Mouse (Mus musculus): ENCODE results near the gene Col4a2. TPM values are rescaled to one million over a fixed set of nuclear protein-coding genes. Genes with fewer than 3 reads are reported as not detected.
A peak's percentile ranks its signal among the peaks of the same experiment; 100 is the strongest.

The Col4a2 gene
- total RNA-seq, 1 experiment from 2014 or later, result 16.9 TPM

DNA sequence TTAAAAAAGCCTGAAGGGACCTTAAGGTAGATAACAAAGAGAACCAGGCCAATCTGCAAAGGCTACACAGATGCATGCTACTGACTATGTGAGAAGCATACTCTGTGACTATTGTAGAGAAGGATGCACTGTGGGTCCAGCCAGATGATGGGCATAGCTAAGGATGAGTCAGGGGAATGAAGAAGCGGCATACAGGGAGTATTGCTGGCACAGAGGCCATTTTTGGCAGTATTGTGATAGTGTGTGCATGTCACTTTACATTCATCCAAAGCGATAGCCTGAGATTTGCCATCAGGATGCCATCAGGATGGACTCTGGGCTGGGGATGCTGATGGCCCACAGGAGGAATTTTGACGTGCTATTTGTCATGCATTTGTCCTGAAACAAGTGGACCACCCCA, 25.5 kb upstream of the Col4a2 start:
- ATAC-seq (replicated peaks in 1 of 2; ENCODE audit: insufficient read depth in 1 of 2, low FRiP score in 2 of 2, low TSS enrichment in 1 of 2, low read depth in 1 of 2, poor library complexity in 2 of 2, severe bottlenecking in 2 of 2), result no peak

DNA sequence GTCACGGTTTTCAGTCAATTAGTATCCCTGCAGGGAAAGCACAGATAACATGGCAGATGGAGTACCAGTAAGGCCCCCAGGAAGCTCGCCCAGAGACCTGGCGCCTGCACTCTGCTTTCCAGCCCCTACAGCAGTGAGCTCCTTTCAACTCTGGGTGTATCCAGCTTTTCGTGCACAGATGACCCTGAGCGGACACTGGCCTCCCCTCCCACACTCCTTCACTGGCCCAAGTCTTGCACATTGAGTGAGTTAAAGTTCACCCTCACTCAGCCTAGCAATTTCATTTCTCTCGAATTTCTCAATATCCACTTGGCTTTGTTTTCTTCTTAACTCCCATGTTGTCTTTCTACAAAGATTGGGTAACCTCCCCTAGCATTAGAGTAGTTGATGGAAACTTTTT, 24.3 kb upstream of the Col4a2 start:
- ATAC-seq (replicated peaks in 1 of 2; ENCODE audit: insufficient read depth in 1 of 2, low FRiP score in 2 of 2, low TSS enrichment in 1 of 2, low read depth in 1 of 2, poor library complexity in 2 of 2, severe bottlenecking in 2 of 2), result no peak

- no peak for ATAC-seq (replicated peaks in 1 of 2; ENCODE audit: insufficient read depth in 1 of 2, low FRiP score in 2 of 2, low TSS enrichment in 1 of 2, low read depth in 1 of 2, poor library complexity in 2 of 2, severe bottlenecking in 2 of 2)
Observed at GRCm38 (mm10) chr8:11290533-11290932, 22.1 kb upstream of the Col4a2 start.

DNA sequence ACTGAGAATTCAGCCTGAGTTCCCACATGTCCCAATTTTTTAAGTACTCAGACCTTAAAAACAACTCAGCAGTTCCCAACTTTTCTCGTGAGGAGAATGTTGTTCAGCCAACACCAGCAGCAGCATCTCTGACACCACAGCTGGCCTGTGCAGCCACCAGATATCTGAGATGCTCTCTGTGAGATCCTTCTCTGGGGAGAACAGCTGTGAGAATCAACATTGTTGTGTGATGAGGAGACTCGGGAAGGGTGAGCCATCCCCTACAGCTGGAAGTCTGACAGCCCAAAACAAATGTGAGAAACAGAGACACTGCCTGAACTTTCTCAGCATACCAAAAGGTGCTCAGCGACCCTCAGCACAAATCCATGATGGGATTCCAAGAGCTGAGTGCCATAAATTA, 20.0 kb upstream of the Col4a2 start:
- ATAC-seq (replicated peaks in 1 of 2; ENCODE audit: insufficient read depth in 1 of 2, low FRiP score in 2 of 2, low TSS enrichment in 1 of 2, low read depth in 1 of 2, poor library complexity in 2 of 2, severe bottlenecking in 2 of 2), result no peak

DNA sequence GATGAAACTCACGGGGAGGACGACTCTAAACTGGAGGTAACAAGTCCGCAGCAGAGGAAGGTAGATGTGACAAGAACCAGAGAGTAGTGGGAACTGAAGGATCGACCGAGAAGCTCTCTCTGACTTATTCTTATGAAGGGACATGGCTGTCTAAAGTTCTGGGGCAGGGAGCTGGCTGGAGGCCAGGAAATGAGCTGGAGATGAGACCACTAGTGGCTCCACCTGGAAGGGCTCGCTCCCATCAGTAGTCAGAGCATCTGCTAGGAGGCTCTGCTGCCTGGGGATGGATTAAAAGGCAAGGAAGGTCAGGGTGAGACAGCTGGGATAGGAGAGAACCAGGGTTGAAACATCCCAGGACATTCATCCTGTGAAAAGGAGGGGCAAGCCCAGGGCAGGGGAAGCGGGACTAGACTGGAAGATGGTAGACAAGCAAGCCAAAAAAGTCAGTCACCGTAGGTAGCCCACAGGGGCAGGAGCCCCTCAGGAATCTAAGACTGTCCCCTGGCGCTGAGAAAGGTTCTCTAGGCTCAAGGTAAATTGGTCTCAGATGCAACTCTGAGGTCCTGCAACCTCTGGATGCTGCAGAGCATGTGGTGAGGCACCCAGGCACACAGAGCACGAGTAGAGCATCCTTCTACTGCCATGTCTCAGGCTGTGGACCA, 16.2 kb upstream of the Col4a2 start:
- ATAC-seq (replicated peaks in 1 of 2; ENCODE audit: insufficient read depth in 1 of 2, low FRiP score in 2 of 2, low TSS enrichment in 1 of 2, low read depth in 1 of 2, poor library complexity in 2 of 2, severe bottlenecking in 2 of 2), result no peak

DNA sequence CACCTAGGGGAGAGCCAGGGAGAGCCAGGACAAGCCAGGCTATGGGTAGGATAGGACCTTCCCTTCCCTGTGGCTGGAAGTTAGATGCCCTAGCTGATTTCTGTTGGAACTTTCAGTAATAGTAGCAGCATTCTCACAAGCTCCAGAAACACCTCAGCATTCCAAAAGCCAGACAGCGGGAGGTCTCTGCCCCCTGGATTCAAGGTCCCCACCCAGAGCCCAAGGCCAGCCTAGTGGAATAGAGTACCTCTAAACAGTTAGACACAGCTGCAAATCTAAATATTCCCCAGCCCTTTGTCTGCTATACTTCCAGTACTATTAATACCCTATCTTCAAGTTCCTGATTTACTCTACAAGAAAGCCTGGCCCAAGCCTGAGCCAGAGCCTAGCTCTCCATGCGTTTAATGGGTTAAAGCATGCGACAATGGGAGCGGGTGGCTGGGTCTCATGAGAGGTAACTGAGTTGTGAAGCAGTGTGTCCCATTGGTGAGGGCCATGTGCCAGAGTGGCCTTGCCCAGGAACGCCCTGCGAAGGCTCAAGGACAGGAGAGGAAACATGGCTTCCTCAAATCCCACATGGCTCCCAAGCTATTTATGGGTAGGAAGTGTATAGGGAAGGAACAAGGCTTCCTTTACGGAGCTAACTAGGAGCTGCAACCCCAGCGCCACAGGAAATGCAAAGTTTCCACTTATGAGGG, 15.3 kb upstream of the Col4a2 start:
- no peak for ATAC-seq (replicated peaks in 1 of 2; ENCODE audit: insufficient read depth in 1 of 2, low FRiP score in 2 of 2, low TSS enrichment in 1 of 2, low read depth in 1 of 2, poor library complexity in 2 of 2, severe bottlenecking in 2 of 2)

DNA sequence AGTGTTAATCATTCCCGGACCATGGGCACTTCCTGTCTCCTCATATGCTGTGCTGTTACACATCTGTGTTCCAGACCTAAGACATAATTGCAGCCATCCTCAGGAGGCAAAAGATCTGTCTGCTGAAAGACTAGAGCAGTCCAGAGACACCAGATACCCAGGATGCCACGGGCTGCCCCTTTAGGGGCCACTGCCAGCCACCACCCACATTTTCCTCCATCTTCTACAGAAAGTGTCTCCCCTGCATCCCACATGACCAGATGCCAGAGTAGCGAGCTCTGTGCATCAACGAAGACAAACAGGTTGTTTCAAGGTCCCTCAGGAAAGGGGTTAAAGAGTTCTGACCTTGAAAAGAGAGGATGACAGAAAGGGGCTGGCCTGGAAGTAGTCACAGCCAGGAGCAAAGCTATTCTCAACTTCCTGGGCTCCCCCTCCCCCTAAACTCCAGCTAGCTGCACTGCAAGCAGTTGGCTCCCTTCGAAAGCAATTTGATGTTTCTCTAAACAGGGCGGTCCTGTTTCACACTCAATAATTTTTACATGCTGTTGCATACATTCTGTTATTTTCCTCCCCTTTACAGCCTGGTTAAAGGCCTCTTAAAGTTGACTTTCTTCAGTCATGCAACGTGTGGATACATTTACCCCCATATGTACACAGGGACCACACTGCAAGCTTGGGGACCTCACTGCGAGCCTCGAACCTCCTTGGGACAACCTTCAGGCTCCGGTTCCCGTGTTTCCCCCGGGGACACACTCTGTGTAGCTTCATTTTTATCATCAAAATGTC, 13.9 kb upstream of the Col4a2 start:
- ATAC-seq (replicated peaks in 1 of 2; ENCODE audit: insufficient read depth in 1 of 2, low FRiP score in 2 of 2, low TSS enrichment in 1 of 2, low read depth in 1 of 2, poor library complexity in 2 of 2, severe bottlenecking in 2 of 2), result no peak

DNA sequence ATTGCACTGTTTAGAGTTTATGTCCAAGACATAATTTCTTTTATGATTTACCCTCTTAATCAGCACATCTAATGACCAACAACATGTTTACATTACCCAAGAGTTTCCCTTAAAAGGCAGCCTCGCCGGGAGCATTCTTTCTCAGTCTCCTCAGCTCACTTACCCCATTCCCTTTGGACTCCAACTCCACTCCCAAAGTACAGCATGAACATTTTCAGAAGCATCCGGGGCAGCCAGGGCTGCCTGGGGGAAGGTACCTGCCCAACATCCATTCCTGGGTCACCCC, 13.3 kb upstream of the Col4a2 start:
- ATAC-seq (replicated peaks in 1 of 2; ENCODE audit: insufficient read depth in 1 of 2, low FRiP score in 2 of 2, low TSS enrichment in 1 of 2, low read depth in 1 of 2, poor library complexity in 2 of 2, severe bottlenecking in 2 of 2), result no peak

DNA sequence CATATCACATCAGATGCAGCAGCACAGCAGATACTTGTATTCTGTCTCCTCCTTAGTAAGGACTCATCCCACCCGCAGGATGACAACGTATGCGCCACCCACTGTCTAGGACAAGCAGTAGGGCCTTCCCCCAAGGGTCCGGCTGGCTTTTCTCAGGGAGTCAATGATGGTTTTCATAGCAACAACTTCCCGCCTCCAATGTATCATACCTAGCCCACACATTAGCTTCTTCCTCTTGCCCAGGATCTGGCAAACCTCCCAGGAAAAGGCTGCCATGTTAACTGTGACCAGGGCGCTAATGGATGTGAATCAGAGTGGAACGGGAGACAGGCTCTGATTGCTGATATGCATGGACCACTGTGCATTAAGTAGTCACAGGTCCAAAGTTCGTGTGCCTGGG, 12.2 kb upstream of the Col4a2 start:
- ATAC-seq (replicated peaks in 1 of 2; ENCODE audit: insufficient read depth in 1 of 2, low FRiP score in 2 of 2, low TSS enrichment in 1 of 2, low read depth in 1 of 2, poor library complexity in 2 of 2, severe bottlenecking in 2 of 2), result no peak

DNA sequence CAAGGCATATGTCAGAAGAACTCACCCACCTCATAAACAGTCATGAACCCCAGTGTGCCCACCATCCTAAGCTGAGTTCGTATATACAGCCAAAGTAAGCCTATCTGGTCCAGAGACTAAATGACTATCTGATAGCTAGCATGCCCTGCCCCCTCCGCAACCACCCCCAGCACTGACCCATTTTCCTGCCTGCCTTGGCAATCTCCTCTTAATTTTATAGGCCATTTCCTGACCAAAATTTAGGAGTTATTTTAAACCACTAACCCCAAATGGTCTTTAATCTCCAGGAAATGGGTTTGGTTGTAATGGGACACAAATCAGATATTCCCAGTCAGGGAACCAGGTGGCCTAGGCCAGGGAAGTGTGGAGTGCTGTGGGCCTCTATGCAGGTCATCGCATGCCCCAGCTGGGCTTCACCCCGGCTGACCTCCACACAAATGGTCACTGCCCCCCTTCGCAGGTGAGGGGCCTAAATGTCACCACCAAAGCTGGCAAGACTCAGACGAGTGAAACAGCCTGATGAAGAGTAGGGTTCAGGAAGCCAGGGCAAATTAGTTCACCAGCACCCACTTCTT, 8.5 kb upstream of the Col4a2 start:
- no peak for ATAC-seq (replicated peaks in 1 of 2; ENCODE audit: insufficient read depth in 1 of 2, low FRiP score in 2 of 2, low TSS enrichment in 1 of 2, low read depth in 1 of 2, poor library complexity in 2 of 2, severe bottlenecking in 2 of 2)

DNA sequence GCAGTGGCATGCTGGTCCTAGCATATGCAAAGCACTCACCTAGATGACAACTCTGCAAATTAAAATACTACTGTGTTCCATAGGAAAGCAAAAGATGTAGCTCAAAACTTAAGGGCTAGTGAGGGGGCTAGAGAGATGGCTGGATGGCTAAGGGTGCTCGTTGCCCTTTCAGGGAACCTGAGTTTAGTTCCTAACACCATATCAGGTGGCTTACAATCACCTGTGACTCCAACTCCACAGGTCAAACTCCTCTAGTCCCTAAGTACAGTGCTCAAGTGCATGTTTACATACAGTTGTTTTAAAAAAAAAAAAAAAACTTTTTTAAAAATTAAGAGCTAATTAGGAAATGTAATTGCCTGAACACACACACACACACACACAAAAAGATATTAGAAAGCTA, 7.1 kb upstream of the Col4a2 start:
- no peak for ATAC-seq (replicated peaks in 1 of 2; ENCODE audit: insufficient read depth in 1 of 2, low FRiP score in 2 of 2, low TSS enrichment in 1 of 2, low read depth in 1 of 2, poor library complexity in 2 of 2, severe bottlenecking in 2 of 2)

DNA sequence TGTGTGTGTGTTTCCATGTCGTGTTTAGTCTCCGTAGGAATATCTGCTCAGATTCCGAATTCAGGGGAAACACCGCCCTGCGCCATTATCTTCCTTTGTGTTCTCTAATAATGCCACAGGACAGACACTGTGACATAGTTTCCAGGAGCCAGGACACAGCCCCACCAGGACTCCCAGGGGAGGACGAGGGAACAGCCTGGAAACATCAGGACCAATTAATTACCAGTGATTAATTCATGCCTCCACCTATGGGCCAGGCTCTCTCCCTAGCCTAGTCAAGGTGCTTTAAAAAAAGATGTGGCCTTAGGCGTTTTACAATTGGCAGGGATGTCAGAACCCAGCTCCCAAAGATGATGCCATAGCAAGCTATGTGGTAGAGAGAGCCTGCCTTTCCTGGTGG, 5.2 kb upstream of the Col4a2 start:
- no peak for ATAC-seq (replicated peaks in 1 of 2; ENCODE audit: insufficient read depth in 1 of 2, low FRiP score in 2 of 2, low TSS enrichment in 1 of 2, low read depth in 1 of 2, poor library complexity in 2 of 2, severe bottlenecking in 2 of 2)

GRCm38 (mm10) chr8:11308570-11308998, 4.0 kb upstream of the Col4a2 start:
- ATAC-seq (replicated peaks in 1 of 2; ENCODE audit: insufficient read depth in 1 of 2, low FRiP score in 2 of 2, low TSS enrichment in 1 of 2, low read depth in 1 of 2, poor library complexity in 2 of 2, severe bottlenecking in 2 of 2), result no peak

DNA sequence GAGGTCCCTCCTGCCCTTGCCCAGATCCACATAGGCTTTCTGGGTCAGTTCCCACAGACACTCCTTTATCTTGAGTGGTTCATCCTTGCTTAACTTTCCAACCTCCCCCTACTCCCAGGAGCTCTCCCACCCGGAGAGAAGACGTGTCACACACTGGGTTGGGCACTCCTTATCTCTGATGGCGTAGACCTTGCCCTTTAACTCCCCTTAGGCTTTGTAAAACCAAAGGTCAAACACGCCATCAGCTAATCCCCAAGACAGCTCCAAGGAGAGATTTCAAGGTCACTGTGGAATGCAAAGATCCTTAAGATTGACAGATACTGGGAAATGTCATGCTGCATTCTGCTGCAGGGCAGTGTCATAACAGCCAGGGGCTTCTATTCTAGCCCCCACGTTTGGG, 3.4 kb upstream of the Col4a2 start:
- ATAC-seq (replicated peaks in 1 of 2; ENCODE audit: insufficient read depth in 1 of 2, low FRiP score in 2 of 2, low TSS enrichment in 1 of 2, low read depth in 1 of 2, poor library complexity in 2 of 2, severe bottlenecking in 2 of 2), result no peak

DNA sequence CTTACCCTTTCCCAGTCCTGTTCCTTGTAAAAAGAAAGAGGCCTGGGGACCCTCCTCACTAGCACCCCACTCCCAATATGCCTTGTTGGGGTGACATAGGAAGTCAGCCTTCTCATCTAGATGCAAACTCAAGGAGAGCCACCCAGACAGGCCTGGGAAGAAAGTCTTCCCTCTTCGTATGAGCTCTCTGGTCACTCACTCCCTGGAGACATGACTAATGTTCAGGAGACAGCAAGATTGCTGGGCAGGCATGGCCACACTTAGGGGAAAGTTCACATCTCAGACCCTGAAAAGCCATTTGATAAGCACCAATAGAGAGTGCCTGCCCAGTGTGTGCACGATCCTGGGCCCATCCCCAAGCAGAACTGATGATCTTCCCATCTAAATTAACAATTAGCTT, 2.6 kb upstream of the Col4a2 start:
- no peak for ATAC-seq (replicated peaks in 1 of 2; ENCODE audit: insufficient read depth in 1 of 2, low FRiP score in 2 of 2, low TSS enrichment in 1 of 2, low read depth in 1 of 2, poor library complexity in 2 of 2, severe bottlenecking in 2 of 2)

- ATAC-seq (replicated peaks in 1 of 2; ENCODE audit: insufficient read depth in 1 of 2, low FRiP score in 2 of 2, low TSS enrichment in 1 of 2, low read depth in 1 of 2, poor library complexity in 2 of 2, severe bottlenecking in 2 of 2), result no peak
Observed at GRCm38 (mm10) chr8:11311681-11312348, 790 bp upstream of the Col4a2 start.

DNA sequence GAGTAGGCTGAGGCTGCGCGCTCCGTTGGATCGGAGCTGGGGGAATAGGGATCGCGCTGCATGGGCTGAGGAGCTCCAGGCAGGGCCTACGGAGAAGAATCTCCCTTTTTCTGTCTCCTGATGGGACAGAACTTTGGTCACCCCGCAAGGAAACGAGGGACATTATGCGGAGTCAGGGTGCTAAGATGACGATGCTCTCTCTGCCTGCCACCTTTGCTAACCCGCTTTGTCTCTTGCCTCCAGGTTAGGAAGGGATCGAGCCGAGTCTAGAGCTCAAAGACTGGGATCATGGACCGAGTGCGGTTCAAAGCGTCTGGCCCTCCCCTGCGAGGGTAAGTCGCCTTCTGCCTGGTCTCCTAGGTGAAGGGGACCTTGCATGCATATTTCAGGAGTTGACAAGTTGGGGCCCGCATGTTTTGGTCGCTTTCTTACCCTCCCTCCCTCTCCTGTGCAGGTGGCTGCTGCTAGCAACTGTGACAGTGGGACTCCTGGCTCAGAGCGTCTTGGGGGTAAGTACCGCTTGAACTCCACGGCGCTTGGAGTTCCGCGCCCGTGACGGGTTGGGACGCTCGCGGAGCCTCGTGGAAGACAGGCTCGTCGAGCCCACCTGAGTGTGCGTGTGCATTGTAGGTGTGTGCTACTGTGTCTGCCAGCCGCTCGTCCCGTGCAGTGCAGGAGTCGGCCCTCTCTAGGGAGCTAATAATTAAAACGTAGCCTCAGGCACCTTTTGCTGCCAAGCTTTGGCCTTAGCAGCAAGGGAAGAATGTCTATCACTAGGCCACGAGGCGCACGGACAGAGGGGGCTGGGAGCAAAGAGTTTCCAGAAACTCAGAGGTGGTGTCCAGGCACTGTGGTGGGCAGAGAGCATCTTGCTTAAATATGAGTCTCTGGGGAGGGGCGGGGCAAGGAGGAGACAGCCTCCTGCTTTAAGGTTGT, 839 bp downstream of the Col4a2 start:
- peak in 1 of 2 experiments; percentile 28; a peak in 1 of 4 replicates for ATAC-seq (replicated peaks in 1 of 2; ENCODE audit: insufficient read depth in 1 of 2, low FRiP score in 2 of 2, low TSS enrichment in 1 of 2, low read depth in 1 of 2, poor library complexity in 2 of 2, severe bottlenecking in 2 of 2)

Data from hematopoietic stem cell, adult 5-6 weeks (primary cell).